Mouse (Mus musculus): ENCODE results near the gene Vmn1r176. TPM values are rescaled to one million over a fixed set of nuclear protein-coding genes. Genes with fewer than 3 reads are reported as not detected.

Vmn1r176 gene
- not detected for total RNA-seq (2023)

DNA sequence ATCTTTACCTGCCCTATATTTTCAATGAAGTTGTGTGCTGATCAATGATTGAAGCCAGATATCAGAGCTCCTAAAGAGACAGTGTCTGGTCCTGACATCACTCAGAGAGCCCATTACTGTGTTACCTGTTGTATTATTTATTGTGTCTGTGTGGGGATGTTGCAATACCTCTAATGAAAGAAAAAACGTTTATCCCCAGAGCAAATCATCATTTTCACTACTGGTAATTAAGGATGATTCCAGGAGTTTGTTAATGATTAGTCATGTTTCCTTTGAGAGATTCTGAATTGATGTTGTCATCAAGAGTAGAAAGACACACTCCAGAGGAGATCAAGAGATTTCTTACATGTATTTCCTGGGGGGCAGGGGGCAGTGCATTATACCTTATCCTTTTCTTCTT, at the start of gene Vmn1r176:
Vmn1r176 (minus strand) TSS at position 101 of the 400 bp plus-strand sequence.

GRCm38 (mm10) chr7:23866349-23866748, 29.2 kb upstream of the Vmn1r176 start, which contains the start of gene Vmn1r177:
Gene Vmn1r177, minus strand, starts transcription at chr7:23866449.

GRCm38 (mm10) chr7:23810543-23810942, 26.6 kb downstream of the Vmn1r176 start, which contains the start of gene Vmn1r175:
Gene Vmn1r175, minus strand, starts transcription at chr7:23810643.

Other genes starting within 250 kb of the Vmn1r176 start
- not detected for gene Vmn1r170, start 231.2 kb downstream of the Vmn1r176 start, total RNA-seq (2023)
- gene Vmn1r171, start 206.7 kb downstream of the Vmn1r176 start, total RNA-seq (2023), result not detected
- gene Vmn1r172, start 179.1 kb downstream of the Vmn1r176 start, total RNA-seq (2023), result not detected
- gene Vmn1r173, start 136.7 kb downstream of the Vmn1r176 start, total RNA-seq (2023), result not detected
- gene Vmn1r174, start 85.1 kb downstream of the Vmn1r176 start, total RNA-seq (2023), result not detected
- not detected for gene Vmn1r175, start 26.7 kb downstream of the Vmn1r176 start, total RNA-seq (2023)
- not detected for gene Vmn1r177, start 29.1 kb upstream of the Vmn1r176 start, total RNA-seq (2023)
- gene Vmn1r178, start 54.6 kb upstream of the Vmn1r176 start, total RNA-seq (2023), result not detected
- gene Vmn1r179, start 89.6 kb upstream of the Vmn1r176 start, total RNA-seq (2023), result not detected
- not detected for gene Vmn1r180, start 113.3 kb upstream of the Vmn1r176 start, total RNA-seq (2023)
- not detected for gene Vmn1r181, start 137.2 kb upstream of the Vmn1r176 start, total RNA-seq (2023)
- not detected for gene V1rd19, start 164.3 kb upstream of the Vmn1r176 start, total RNA-seq (2023)
- gene Vmn1r183, start 215.9 kb upstream of the Vmn1r176 start, total RNA-seq (2023), result not detected
- 33.2 TPM for gene Zfp180, start 244.6 kb upstream of the Vmn1r176 start, total RNA-seq (2023)

All from CD8-positive naive resting alpha-beta T cell, adult 57 days (primary cell).